Comparison of ENCODE assay signal across 1 mouse cellular context in the genomic region with DNA sequence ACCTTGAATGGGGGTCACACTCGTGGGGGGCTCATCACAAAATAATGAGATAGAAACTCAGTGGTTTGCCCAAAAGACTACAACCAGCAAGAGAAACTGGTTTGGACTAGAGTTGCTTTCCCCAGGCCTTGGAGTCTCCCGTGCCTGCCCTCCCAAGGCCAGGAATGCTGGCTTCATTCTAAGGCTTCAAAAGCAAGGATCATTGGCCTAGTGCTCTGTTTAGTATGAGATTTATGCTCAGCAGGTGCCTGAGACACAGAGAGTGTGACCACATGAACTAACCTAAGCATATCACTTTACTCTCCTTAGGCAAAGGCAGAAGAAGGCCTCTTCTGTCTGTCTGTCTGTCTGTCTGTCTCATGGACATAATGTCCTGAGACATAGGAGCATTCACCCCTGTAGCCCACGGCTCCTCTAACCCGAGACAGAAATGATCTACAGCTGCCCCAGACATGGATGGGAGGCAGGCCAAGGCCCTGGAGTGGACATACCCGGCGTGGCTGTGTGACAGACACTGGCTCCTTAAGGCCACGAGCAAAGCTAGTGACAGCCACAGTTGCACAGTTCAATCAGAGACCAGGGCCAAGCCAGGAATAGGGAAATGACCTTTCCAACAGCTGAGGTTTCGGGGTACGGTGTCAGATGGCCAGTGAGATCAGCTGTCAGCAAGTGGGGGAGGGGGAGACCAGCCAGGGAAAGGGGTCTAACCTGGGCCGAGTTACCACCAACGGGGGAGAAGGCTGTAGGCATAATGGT.
TF ChIP-seq lines count a peak whose summit lies in the region.

No protein-coding gene starts in this region.

TF ChIP-seq in MEL, 35 proteins besides CTCF, POLR2A, EP300 and RAD21:
- TF ChIP-seq TCF12 (IDR thresholded peaks at IDR 0.05; ENCODE audit: low read depth, low read length) (0 out of 2 replicates have a peak, but pooled peaks have one; percentile 1), GABPA (IDR thresholded peaks at IDR 0.05; ENCODE audit: low read depth, low read length) (no peak), MYC (IDR thresholded peaks at IDR 0.05; ENCODE audit: low read depth, low read length) (no peak), ELF1 (IDR thresholded peaks at IDR 0.05; ENCODE audit: low read depth, low read length) (no peak), UBTF (IDR thresholded peaks at IDR 0.05; ENCODE audit: borderline replicate concordance, insufficient read depth, low read depth, low read length) (no peak), MAZ (IDR thresholded peaks at IDR 0.05; ENCODE audit: low read depth, low read length) (0 out of 2 replicates have a peak, but pooled peaks have one; percentile 53), CHD2 (IDR thresholded peaks at IDR 0.05; ENCODE audit: low read length) (no peak), MAFK (IDR thresholded peaks at IDR 0.05; ENCODE audit: borderline replicate concordance, low read depth, low read length) (no peak)
